Mouse (Mus musculus) liver, embryonic 14.5 days (tissue): Measurements from ENCODE around the gene Hrh1. TPM values are rescaled to one million over a fixed set of nuclear protein-coding genes. Genes with fewer than 3 reads are reported as not detected.

Experiments used
- ATAC-seq: fragments of 200-750 bp; cut with Nextera tagmentation; 2 replicates; pipeline ENCODE4 v1.8.0; 2017; ENCODE audit warnings: moderate number of reproducible peaks, mild to moderate bottlenecking, moderate library complexity; ENCODE audit not compliant: insufficient read depth
- DNase-seq, 3 experiments: peaks; one replicate each; pipeline ENCODE4 v3.0.0-alpha.2; 2012 to 2013; ENCODE audit warnings: low read depth in 3 of 3, low spot score in 3 of 3
- H3K27ac ChIP-seq: fragments of 300-500 bp; sonication (generic); 2 replicates; pipeline ENCODE4 v1.5.1; 2014; ENCODE audit warnings: moderate library complexity, mild to moderate bottlenecking, control low read depth, inconsistent platforms
- H3K27me3 ChIP-seq: fragments of 300-500 bp; sonication (generic); 2 replicates; pipeline ENCODE4 v1.6.1; 2014; ENCODE audit warnings: mild to moderate bottlenecking, low read length, moderate library complexity; ENCODE audit not compliant: control insufficient read depth, insufficient read depth
- H3K36me3 ChIP-seq: fragments of 300-500 bp; sonication (generic); replicated peaks from 2 replicates; pipeline ENCODE4 v1.6.1; 2014; ENCODE audit warnings: low read depth; ENCODE audit not compliant: control insufficient read depth, insufficient read depth
- H3K4me1 ChIP-seq, 2 experiments: fragments of 200-500 bp in 1 of 2; fragments of 300-500 bp in 1 of 2; sonication (generic) in 1 of 2; replicated peaks; 2 replicates each; pipeline ENCODE4 v1.6.1; 2012 to 2014; ENCODE audit warnings: antibody characterized with exemption in 1 of 2, inconsistent platforms in 1 of 2, low read length in 1 of 2; ENCODE audit not compliant: control insufficient read depth in 2 of 2, insufficient read depth in 2 of 2
- H3K4me2 ChIP-seq: fragments of 300-500 bp; sonication (generic); 2 replicates; pipeline ENCODE4 v1.6.1; 2014; ENCODE audit warnings: low read depth, mild to moderate bottlenecking, control low read depth, moderate library complexity
- H3K4me3 ChIP-seq, 2 experiments: fragments of 200-500 bp in 1 of 2; fragments of 300-500 bp in 1 of 2; sonication (generic) in 1 of 2; 2 replicates each; pipeline ENCODE4 v1.5.1; 2012 to 2014; ENCODE audit warnings: low read depth in 2 of 2, low read length in 2 of 2, mild to moderate bottlenecking in 2 of 2, control low read depth in 1 of 2, inconsistent platforms in 1 of 2, moderate library complexity in 1 of 2; ENCODE audit not compliant: insufficient read depth in 1 of 2
- H3K9ac ChIP-seq: fragments of 300-500 bp; sonication (generic); replicated peaks from 2 replicates; pipeline ENCODE4 v1.6.1; 2014; ENCODE audit warnings: mild to moderate bottlenecking, control low read depth, moderate library complexity
- H3K9me3 ChIP-seq: fragments of 300-500 bp; sonication (generic); 2 replicates; pipeline ENCODE4 v1.6.1; 2016; ENCODE audit warnings: low read length, mixed read lengths; ENCODE audit not compliant: control insufficient read depth
- CTCF ChIP-seq: IDR thresholded peaks from 2 replicates; pipeline ENCODE4 v1.5.1; 2016; ENCODE audit warnings: antibody characterized with exemption, low read depth, control low read depth
- EP300 ChIP-seq: IDR thresholded peaks from 2 replicates; pipeline ENCODE4 v1.6.1; 2016; ENCODE audit warnings: antibody characterized with exemption, low read depth
- WGBS: fragments of 180-500 bp; shearing (Covaris S2); extraction: QIAGEN DNeasy Blood & Tissue Kit; methylation state at CpG from one replicate; pipeline ENCODE4 v1.1.7; 2014; ENCODE audit not compliant: insufficient replicate concordance; 5-methylcytosine and 5-hydroxymethylcytosine counted together
- polyA plus RNA-seq, 2 experiments: library from polyadenylated mRNA; depleted of rRNA in 1 of 2; stranded (reverse) in 1 of 2; unstranded in 1 of 2; fragments of >200 nt; fragmentation: Nextera tagmentation in 1 of 2; extraction: Ambion mirVana in 1 of 2; gene quantifications; 2 replicates each; pipeline versions ENCODE4 v1.2.1 to v1.2.3; 2012 to 2014

Hrh1 gene
- polyA plus RNA-seq, 2 experiments = 0.06 TPM; not detected in 1

DNA sequence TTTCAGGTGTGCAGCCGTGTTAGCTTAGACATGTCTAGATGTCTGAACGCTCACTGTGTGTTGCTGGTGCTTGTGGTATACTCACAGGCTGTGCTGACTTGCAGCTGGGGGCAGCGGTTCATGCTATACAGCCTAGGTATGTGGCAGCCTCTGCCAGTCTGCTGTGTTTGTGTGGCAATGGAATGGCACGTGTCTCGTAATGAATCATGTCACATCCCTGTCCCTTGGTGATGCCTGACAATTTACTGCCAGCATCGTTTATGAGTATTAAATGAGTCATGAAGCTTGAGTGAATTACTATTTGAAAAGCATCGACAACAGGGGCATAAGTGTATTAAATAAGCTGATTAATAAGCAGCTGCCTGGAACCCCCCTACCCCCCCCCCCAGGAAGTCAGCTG lies 9.3 kb downstream of the Hrh1 start:
- no peak for TF ChIP-seq EP300
- TF ChIP-seq CTCF = no peak
- no peaks in the 10 kb centered on the region for H3K4me1 ChIP-seq
- no peak for DNase-seq
- H3K4me3 ChIP-seq = no peak overlapping the region
- no peak for ATAC-seq
- 60% methylated on average over 7 of the region's 7 CpGs for WGBS
- H3K36me3 ChIP-seq = no peaks in the 10 kb centered on the region
- H3K4me2 ChIP-seq = no peak overlapping the region
- H3K27me3 ChIP-seq = no peaks in the 10 kb centered on the region
- no peak overlapping the region for H3K9ac ChIP-seq
- H3K27ac ChIP-seq = no peak overlapping the region
- no peaks in the 10 kb centered on the region for H3K9me3 ChIP-seq

GRCm38 (mm10) chr6:114408278-114408677 lies 10.5 kb downstream of the Hrh1 start:
- H3K9ac ChIP-seq = no peak overlapping the region
- no peaks in the 10 kb centered on the region for H3K4me1 ChIP-seq
- no peaks in the 10 kb centered on the region for H3K27me3 ChIP-seq
- H3K36me3 ChIP-seq = no peaks in the 10 kb centered on the region
- DNase-seq = no peak
- H3K9me3 ChIP-seq = no peaks in the 10 kb centered on the region
- no peak for ATAC-seq
- TF ChIP-seq CTCF (no peak), EP300 (no peak)
- no peak overlapping the region for H3K27ac ChIP-seq
- no peak overlapping the region for H3K4me3 ChIP-seq
- WGBS = 49% methylated on average over 17 of the region's 17 CpGs
- H3K4me2 ChIP-seq = no peak overlapping the region

DNA sequence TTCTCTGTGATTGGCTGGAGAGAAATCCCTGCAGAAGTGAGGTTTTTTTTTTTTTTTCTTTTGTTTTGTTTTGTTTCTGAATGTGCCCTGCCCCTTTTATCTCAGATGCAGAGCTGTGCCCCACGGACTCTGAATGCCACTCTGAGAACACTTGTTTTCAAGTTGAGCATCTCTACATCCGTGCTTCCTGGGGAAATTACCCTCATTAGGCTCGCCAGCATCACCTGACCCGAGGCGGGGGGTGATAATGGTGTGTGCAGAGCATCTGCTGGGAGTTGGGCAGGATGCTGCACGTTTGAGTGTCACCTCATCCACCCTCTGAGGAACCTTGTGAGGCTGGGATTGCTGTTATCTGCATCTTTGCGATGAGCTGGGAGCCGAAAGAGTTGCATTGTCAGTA lies 14.2 kb downstream of the Hrh1 start:
- ATAC-seq = no peak
- Histone ChIP-seq H3K9ac (no peak overlapping the region), H3K27me3 (no peaks in the 10 kb centered on the region), H3K36me3 (no peaks in the 10 kb centered on the region), H3K4me3 (no peak overlapping the region), H3K4me2 (no peak overlapping the region), H3K9me3 (no peaks in the 10 kb centered on the region), H3K4me1 (no peaks in the 10 kb centered on the region), H3K27ac (no peak overlapping the region)
- DNase-seq = no peak
- TF ChIP-seq EP300 = no peak
- TF ChIP-seq CTCF = no peak
- 40% methylated on average over 8 of the region's 8 CpGs for WGBS

GRCm38 (mm10) chr6:114414510-114414909 lies 16.8 kb downstream of the Hrh1 start:
- 54% methylated on average over 8 of the region's 8 CpGs for WGBS
- no peak for ATAC-seq
- Histone ChIP-seq H3K27ac (no peak overlapping the region), H3K27me3 (no peaks in the 10 kb centered on the region), H3K9me3 (no peaks in the 10 kb centered on the region), H3K4me2 (no peak overlapping the region), H3K36me3 (no peaks in the 10 kb centered on the region), H3K4me3 (no peak overlapping the region), H3K9ac (no peak overlapping the region), H3K4me1 (no peaks in the 10 kb centered on the region)
- no peak for DNase-seq
- no peak for TF ChIP-seq EP300
- no peak for TF ChIP-seq CTCF

GRCm38 (mm10) chr6:114418037-114418436 lies 20.3 kb downstream of the Hrh1 start:
- Histone ChIP-seq H3K9me3 (no peaks in the 10 kb centered on the region), H3K36me3 (no peaks in the 10 kb centered on the region), H3K4me1 (no peaks in the 10 kb centered on the region), H3K27ac (no peak overlapping the region), H3K4me3 (no peak overlapping the region), H3K27me3 (no peaks in the 10 kb centered on the region), H3K9ac (no peak overlapping the region), H3K4me2 (no peak overlapping the region)
- ATAC-seq (no peak), DNase-seq (no peak)
- 51% methylated on average over 2 of the region's 2 CpGs for WGBS
- no peak for TF ChIP-seq EP300
- no peak for TF ChIP-seq CTCF
